Mouse (Mus musculus): ENCODE measurements around the gene Abca13. TPM values are rescaled to one million over a fixed set of nuclear protein-coding genes. Genes with fewer than 3 reads are reported as not detected.
"Not testable (repeated sequence)": the region's sequence is repeated elsewhere in the genome, so short reads cannot be mapped to it uniquely, and the experiment has no call there.

Abca13 gene
- total RNA-seq (2021), result not detected

DNA sequence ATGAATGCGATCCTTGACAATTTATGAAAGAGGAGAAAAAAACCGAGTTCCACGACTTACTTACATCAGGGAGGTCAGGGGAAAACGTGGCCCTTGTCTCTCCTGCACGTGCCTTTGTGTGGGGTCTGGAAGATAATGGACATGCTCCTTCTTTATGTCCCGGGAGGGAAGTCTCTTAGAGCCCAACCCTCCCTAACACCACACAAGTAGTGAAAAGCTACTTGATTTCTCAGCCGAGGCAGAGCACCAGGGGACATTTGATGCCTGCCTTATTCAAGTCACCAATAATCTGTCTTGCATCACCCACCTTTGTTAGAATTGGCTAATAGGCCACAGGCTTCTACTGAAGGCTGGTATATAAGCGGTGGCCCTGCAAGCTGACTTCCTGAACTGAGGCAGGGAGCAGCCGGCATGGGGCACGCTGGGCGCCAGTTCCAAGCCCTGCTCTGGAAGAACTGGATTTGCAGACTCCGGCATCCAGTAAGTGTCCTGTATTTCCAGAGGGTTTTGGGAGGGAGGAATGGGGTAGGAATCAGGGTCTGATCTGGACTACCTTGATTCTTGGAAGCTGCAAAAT, at the start of gene Abca13:
Gene Abca13 (plus strand): TSS at position 388 of the 577 bp plus-strand sequence.
- no peak for DNase-seq (ENCODE audit: low spot score)

DNA sequence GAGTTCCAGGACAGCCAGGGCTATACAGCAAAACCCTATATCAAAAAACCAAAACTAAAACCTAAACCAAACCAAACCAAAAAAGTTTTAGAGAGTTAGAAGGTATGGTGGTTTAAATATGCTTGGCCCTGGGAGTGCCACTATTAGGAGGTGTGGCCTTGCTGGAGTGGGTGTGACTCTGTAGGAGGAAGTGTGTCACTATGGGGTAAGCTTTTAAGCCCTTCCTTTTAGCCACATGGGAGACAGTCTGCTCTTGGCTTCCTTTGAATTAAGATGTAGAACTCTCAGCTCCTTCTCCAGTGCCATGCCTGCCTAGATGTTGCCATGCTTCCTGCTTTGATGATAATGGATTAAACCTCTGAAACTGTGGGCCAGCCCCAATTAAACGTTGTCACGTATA, 46.6 kb upstream of the Abca13 start:
- intact Hi-C loops (cut with DNase I), result no loop called here
- no peak for DNase-seq (ENCODE audit: low spot score)

More for the DNA sequence above, at the start of gene Abca13:
- intact Hi-C loops (cut with DNase I), result no loop called here

DNA sequence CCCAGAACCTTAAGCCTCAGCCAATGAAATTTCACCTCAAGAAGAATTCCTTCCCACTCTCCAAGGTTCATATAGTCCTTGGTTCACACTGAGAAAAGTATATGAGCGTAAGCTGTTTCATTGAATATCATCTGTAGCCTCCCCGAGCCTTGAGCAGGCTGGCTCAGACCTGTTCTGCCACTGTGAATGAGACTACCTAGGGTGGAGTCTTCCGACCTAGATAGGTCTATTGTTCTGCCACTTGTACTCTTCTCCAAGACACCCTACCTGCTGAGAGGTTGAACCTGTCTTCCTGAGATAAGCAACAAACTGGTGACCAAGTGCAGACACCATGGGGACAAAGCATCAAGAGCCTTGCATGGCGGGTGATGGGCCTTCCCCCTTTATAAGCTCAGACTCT, 45.6 kb upstream of the Abca13 start:
- intact Hi-C loops (cut with DNase I), result no loop called here
- DNase-seq (ENCODE audit: low spot score), result no peak

DNA sequence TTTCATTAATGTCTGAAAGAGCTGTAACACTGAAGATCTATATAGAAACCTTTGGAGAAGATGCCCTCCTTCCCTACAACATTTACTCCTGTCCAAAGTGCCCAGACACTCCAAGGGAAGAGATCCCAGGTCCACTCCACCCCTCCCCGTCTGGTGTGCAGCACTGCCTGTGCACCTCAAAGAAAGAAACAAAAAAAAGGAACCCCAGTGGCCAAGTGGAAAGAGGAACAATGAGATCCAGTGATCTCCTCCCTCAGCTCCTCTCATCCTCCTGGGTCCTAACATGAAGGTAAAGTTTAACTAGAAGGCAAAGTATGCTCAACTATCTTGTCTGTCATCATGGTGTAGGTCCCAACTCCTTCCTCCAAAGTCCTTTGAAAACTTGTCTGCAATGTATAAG, 45.1 kb upstream of the Abca13 start:
- no peak for DNase-seq (ENCODE audit: low spot score)
- intact Hi-C loops (cut with DNase I), result no loop called here

DNA sequence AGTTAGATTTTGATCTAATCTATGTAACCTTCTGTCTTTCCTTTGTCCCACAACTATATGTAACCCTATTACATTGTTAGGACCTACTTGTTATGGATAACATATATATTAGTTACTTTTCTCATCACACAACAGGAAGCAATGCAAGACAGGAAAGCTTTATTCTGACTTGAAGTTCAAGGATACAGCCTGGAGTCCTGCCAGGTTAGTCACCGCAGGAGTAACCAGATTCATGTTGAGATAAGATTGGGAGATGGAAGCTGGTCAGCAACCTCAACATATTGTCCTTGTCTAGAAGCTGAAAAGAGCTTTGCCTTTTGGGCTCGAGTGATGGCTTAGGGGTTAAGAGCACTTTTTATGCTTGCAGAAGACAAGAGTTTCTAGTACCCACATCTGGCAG, 43.5 kb upstream of the Abca13 start:
- intact Hi-C loops (cut with DNase I), result no loop called here
- DNase-seq (ENCODE audit: low spot score), result no peak

DNA sequence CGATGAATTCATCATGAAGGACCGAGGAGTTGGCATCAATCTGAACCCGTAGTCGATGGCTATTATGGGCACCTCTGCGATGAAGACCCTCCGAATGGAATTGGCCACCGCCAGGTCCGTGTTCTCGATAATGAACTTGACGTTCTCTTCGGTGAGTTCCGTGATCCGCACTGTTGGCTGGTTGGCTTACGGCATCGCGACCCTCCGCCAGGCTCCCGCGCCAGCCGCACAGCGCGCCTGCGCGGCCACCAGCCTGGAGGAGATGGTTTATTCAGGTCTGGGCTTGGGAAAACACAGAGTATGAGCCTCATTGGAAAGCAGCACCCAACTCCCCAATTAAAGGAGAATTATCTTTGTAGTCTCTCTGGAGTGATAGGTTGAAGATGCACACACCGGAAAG, 41.3 kb upstream of the Abca13 start:
- intact Hi-C loops (cut with DNase I), result not testable (repeated sequence)

DNA sequence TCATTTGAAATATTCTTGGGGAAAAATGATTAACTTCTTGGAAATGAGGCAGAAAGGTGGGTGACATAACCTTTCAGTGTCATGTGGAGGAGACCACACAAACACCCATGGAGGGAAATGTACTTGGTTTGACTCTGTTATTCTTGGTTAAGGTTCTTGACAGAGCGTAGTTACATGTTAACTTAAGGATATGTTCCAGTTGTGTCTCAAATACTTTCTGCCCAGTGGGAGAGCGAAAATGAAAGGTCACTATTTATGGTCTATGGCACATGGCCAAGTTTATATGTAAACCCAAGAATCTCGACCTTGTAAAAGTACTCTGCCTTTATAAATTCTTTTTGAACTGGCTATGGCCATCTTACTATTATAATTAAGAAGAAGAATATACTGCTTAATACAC, 31.8 kb upstream of the Abca13 start:
- no peak for DNase-seq (ENCODE audit: low spot score)
- intact Hi-C loops (cut with DNase I), result no loop called here

More for the DNA sequence above, 41.3 kb upstream of the Abca13 start:
- not testable (repeated sequence) for DNase-seq (ENCODE audit: low spot score)

DNA sequence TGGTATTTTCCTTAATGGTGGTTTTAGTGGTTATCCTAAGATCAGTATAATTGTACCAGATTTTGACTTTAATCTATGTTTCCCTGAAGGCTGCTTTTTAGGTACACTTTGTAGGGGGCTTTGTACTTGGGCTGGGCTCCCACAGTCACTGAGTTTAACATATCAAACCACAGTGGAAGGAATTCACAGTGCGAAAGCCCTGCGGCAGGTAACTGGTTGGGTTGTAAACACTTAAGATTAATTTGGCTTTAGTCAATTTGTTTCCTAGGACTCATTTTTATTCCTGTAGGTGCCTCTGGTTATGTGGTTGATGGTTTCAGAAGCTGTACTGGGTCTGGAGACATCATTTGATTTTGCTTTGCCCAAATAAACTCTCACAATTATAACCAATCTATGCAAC, 24.4 kb upstream of the Abca13 start:
- intact Hi-C loops (cut with DNase I), result no loop called here
- no peak for DNase-seq (ENCODE audit: low spot score)

DNA sequence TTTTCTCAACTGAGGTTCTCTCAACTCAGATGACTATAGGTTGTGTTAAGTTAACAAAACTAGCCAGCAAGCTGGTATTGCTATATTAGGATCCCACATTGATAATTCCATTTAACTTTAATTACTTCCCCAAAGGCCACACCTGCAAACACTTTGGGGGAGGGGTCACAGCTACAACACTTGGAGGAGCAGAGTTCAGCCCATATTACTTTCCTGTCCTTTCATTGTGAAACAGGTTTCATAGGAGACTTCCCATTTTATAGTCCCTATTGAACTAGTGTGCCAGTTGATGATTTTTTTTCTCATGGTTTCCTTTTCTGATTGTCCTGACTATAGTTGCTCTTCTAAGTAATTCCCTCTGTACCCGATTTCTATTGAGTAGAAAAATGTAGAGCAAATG, 10.3 kb upstream of the Abca13 start:
- DNase-seq (ENCODE audit: low spot score), result no peak
- intact Hi-C loops (cut with DNase I), result no loop called here

DNA sequence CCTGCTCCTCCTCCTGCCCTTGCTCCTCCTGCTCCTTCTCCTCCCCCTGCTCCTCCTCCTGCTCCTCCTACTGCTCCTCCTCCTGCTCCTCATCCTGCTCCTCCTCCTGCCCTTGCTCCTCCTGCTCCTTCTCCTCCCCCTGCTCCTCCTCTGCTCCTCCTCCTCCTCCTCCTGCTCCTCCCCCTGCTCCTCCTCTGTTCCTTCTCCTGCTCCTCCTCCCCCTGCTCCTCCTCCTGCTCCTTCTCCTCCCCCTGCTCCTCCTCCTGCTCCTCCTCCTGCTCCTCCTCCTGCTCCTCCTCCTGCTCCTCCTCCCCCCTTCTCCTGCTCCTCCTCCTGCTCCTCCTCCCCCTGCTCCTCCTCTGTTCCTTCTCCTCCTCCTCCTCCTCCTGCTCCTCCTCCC, 2.3 kb upstream of the Abca13 start:
- intact Hi-C loops (cut with DNase I); DNase-seq (ENCODE audit: low spot score): not testable (repeated sequence)

DNA sequence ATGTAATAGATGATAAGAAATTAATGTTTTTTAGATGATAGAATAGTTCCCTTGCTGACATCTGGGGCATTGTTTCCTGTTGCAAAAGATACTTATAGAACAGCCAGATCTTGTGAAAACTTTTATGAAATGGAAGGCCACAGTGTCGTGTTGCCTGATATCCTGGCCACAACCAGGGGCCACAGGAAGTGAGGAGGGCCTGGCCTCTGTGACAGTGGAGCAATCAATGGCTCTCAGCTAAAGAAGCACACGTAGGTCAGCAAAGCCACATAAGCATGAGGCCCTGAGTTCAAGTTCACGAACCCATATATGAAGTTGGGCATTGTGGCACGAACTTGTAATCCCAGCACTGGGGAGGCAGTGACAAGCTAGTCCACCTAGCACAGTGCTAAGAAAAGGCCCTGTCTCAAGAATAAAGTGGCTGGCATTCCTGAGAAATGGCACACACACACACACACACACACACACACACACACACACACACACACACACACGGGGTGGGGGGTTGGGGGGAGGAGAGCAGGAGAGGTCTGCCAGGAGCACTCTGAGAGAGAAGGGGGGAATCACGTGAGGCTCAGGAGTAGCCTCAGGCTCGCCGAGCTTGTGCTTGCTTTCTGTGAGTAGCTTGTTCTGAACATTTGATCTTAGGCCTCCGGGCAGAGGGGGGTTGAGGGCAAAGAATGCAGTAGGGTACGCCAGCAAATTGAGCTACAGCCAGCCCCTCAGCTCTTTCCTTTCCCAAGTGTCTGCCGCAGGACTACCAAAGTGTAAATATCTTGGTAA, 779 bp upstream of the Abca13 start:
- no peak for DNase-seq (ENCODE audit: low spot score)
- intact Hi-C loops (cut with DNase I), result no loop called here

DNA sequence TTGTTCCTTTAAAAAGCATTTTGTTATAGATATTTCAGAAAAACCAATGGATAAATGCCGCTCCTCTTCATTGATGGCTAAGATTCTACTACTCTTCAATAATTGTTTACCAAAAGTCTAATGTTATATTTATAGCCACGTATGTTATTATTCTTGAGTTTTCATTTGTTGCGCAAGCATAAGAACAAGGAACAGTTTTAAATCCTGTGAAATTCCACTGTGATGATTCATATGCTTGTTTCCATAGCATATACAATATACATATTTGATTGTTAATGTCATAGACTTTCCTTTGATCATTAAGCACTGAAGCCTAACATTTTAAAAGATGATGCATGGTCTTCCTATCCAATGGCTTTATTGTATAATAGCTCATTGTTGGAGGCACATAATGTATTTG, 3.1 kb downstream of the Abca13 start:
- intact Hi-C loops (cut with DNase I), result no loop called here
- no peak for DNase-seq (ENCODE audit: low spot score)

DNA sequence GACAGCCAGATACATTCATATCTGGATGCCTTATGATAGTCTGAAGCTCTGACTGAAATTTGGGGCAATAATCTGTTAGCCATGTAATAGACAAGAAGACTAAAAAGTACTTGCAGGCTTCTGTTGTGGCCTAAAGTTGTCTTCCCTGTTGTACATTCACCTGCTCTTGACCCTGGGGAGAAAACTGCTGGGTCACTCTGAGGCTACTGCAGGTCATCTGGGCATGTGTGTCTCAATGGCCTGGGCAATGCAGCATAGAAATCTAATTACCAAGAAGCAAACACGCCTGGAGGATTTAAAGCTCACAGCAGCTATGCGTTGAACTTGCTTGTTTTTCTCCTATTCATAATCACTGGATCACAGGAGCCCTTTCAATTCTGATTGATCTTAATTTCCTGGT, 8.1 kb downstream of the Abca13 start:
- no peak for DNase-seq (ENCODE audit: low spot score)
- intact Hi-C loops (cut with DNase I), result no loop called here

DNA sequence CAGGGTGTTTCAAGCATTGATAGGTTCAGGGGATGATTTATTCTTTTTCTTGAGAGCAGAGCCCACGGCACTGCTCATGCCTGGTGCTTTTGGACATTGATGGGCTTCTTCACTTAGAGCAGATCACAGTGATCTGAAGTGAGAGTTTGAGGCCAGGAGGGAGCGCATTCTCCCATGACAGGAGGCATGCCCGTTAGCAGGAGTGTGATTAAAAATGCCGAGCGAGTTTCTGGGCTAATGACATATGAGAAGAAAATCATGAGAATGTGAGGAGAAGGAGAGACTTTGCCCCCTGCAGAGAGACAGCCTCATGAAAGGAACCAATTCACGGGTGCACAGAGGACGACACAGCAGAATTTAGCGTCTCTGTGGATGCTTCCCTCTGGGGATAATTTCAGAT, 19.0 kb downstream of the Abca13 start:
- no peak for DNase-seq (ENCODE audit: low spot score)
- intact Hi-C loops (cut with DNase I), result no loop called here

DNA sequence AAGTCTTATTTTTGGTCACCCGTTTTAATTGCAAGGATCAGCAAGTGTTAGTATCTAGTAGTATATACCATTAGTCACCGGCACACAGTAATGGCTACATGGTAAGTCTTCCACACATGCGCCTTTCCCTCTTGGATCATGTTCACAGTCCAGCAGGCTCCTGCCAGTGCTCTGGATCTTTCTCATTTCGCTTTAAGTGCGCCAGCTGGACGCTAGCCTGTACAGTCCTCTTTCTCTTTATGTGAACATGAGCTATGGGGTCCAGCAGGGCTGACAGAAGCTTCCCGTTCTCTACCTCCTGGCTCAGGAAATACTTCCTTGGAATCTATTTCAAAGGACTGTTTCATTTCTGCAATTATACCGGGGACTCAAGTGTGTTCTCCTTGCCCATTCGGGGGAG, 21.8 kb downstream of the Abca13 start:
- no peak for DNase-seq (ENCODE audit: low spot score)

DNA sequence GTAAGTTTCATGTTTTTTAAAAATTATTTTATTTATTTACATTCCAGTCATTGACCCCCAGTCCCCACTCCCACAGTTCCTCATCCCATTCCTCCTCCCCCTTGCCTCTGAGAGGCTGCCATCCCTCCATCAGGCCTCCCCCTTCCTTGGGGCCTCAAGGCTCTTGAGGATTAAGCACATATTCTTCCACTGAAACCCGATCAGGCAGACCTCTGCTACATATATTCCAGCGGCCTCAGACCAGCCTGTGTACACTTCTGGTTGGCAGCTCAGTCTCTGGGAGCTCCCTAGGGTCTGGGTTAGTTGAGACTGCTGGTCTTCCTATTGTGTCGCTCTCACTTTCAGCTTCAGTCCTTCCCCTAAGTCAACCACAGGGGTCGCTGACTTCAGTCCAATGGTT, 24.5 kb downstream of the Abca13 start:
- intact Hi-C loops (cut with DNase I), result no loop called here

More for the DNA sequence above, 21.8 kb downstream of the Abca13 start:
- intact Hi-C loops (cut with DNase I), result no loop called here

DNA sequence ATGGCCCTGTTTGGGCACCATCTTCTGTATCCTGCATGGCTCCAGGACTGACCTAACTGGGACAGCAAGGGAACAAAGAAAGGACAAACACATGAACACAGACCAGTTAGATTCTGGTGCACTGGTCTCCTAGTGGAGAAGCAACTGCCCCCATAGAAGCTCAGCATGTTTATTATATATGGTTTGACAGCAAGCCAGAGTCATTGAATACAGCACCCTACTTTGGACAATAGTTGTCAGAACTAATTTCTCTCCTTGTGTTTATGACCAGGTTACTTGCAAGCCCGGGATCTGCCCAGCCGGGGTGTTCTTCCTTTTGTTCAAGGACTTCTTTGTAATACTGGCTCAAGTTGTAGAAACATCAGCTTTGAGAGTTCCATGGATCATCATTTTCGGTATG, 28.8 kb downstream of the Abca13 start:
- DNase-seq (ENCODE audit: low spot score), result no peak
- intact Hi-C loops (cut with DNase I), result no loop called here

More for the DNA sequence above, 24.5 kb downstream of the Abca13 start:
- no peak for DNase-seq (ENCODE audit: low spot score)

DNA sequence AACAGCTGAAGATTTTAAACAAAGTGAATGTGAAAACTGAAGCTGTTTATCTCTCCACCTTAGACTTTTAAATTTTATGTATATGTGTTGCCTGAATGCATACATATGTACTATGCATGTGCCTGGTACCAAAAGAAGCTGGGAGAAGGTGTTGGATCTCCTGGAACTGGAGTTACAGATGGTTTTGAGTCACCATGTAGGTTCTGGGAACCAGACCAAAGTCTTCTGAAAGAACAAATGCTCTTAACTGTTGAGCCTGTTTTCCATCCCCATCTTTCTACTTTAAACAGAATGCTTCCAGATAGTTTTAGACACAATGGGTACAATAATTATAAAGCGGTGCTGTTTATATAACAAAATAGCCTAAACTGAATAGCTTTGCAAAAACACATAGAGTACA, 29.9 kb downstream of the Abca13 start:
- no peak for DNase-seq (ENCODE audit: low spot score)
- intact Hi-C loops (cut with DNase I), result no loop called here

DNA sequence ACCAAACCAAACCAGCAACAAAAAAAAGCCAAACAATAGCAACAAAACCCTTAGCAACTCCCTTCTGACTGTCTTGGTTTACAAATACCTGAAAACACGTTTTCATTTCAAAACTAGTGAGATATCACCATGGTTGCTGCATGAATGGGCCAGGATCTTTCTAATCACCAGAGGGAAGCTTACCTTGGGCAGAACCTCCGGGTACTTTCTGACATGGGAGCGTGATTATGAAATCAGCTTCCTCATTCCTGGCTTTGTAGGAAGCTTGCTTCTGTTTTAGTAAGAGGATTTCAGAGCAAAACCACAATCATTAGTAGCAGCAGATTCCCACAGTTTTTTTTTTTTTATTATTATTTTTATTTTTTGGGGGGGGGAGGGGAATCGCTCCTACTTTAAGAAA, 34.7 kb downstream of the Abca13 start:
- intact Hi-C loops (cut with DNase I), result no loop called here
- DNase-seq (ENCODE audit: low spot score), result no peak

DNA sequence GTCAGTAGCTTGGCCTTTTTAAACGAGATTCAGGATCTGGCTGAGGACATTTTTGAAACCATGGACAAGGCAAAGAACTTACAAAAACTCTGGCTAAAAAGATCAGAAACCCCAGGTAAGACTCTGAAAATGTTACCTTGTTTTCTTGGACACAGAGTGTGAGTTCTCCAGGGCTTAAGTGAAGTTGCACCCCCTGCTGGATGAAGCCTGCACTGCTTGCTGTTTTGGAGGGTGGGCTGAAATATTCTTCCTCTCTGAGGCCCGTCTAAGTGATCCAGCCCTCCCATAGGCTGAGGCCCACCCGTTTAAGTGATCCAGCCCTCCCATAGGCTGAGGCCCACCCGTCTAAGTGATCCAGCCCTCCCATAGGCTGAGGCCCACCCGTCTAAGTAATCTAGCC, 57.9 kb downstream of the Abca13 start:
- intact Hi-C loops (cut with DNase I); DNase-seq (ENCODE audit: low spot score): not testable (repeated sequence)

DNA sequence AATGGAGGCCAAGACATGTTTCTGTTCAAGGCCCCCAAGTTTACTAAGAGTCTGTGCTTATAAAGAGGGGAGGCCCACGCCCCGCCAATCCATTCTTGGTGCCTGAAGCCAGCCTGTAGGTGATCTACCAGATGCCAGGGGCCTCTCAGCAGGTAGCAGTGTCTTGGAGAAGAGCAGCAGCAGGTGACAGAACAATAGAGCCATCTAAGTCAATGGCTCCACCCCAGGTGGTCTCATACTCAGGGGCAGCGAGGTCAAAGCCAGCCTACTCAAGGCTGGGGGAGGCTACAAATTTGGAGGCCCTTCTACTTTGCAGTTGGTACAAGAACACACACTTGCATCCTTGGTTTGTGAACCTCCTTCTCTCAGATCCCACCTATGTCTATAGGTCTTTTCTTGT, 71.3 kb downstream of the Abca13 start:
- intact Hi-C loops (cut with DNase I); DNase-seq (ENCODE audit: low spot score): not testable (repeated sequence)

DNA sequence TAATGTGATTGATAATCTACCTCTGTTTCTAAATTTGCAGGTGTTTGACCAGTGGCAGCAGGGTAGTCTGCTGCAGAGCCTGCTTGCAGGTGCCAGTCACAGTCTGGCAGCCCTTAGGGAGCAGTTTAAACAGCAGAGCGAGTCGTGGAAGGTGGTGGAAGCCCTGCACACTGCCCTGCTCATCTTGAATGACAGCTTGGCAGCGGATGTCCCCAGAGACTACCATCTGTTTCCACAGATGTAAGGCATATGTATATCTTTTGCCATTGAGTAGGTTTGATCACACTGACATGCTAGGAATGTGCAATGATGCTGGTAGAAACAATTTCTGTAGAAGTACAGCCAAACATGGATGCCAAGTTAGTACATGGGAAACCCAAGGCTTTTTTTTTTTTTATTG, 77.3 kb downstream of the Abca13 start:
- DNase-seq (ENCODE audit: low spot score), result no peak
- intact Hi-C loops (cut with DNase I), result no loop called here

All from heart, postnatal 25 days (tissue).